Mouse (Mus musculus): ENCODE data around the gene Rnf115. TPM values are rescaled to one million over a fixed set of nuclear protein-coding genes. Genes with fewer than 3 reads are reported as not detected.
"Not testable (repeated sequence)": the region's sequence is repeated elsewhere in the genome, so short reads cannot be mapped to it uniquely, and the experiment has no call there.

Gene Rnf115
- total RNA-seq, 2 experiments from 2014 or later = 59.6 to 60.9 TPM

DNA sequence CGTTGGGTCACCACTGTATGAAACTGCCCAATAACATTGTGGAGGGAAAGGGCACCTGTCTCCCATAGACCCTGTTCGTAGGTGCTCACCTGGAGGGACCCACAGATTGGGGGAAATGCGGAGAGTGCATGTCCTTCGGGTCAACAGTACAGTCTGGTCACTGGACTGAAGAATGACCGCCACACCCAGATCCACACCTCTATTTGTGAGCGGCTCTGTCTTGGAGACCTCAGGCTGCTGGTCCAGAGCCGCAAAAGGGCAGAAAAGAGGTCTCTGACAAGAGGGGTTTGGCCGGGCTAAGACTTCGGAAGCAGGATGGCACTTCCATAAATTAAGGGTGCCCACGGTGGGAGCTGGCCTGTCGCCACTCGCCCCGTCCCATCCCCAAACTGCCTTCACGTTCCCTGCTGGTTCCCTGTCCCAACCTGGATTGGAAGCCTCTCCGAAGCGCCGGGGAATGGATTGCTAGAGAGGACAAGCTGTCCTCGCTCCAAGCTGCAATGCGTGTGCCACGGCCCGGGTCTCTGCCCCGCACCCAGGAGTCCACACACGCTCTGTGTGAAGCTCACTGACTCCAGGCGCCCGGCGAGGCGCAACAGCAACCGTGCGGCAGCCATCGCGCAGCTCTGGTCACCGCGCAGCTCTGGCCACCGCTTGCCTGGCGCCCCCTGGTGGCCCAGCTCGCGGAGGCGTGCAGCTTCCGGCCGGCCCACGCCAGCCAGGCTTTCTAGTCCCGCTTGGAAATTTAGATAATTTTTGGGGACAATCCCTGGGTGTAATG is 19.4 kb upstream of the Rnf115 start, which contains the start of gene Nudt17:
TSS of gene Nudt17 (minus strand) at position 660 of the 781 bp plus-strand sequence.
- peak; percentile 81 to 82 for DNase-seq (ENCODE audit: low spot score in 2 of 2)

DNA sequence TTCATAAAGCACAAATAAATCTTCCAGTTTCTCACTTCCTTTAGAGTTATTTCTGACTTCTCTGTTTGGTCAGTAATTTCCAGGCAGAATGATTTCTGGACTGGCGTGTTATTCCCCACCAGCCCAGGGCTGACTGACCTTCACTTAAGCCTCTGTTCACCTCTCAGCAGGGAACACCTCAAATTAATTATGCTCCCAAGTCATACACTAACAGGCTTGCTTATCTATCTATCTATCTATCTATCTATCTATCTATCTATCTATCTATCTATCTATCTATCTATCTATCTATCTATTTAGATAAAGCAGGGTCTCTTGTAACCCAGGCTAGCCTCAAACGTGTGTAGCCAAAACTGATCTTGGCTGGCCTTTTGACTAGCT is 18.8 kb upstream of the Rnf115 start:
- DNase-seq (ENCODE audit: low spot score in 2 of 2) = no peak

DNA sequence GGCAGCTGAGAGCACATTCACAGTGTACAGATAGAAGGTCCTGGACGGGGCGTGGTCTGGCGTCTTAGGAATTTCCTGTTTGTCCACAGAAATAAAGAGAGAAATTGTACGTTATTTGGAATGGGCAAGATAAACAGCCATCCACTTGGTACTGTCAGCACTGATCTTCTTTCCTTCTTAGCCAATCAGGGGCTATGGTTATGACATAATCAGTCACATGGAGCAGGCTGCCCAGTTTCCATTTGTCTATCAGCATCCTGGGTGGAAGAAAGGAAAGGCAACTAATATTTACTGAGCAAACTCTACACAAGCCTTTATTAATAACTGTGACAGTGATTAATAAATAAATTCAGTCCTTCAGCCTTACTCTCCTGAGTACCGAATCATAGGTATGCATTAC is 13.2 kb upstream of the Rnf115 start:
- no peak for DNase-seq (ENCODE audit: low spot score in 2 of 2)

DNA sequence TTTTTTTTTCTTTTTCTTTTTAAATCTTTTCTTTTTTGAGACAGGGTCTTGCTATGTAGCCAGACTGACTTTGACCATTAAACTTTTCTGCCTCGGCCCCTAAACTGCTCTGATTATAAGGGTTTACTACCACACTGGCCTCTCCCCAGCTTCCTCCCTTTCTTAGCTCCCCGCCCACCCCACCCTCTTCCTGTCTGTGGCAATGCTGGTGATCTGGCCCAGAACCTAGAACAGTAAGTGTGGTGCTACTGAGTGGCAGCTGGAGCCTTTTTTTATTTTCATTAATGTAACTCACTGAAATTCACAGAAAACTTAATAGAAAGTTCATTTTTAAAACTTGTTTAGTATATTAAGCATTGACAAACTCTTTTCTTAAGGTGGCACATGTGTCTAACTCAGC is 11.6 kb upstream of the Rnf115 start:
- no peak for DNase-seq (ENCODE audit: low spot score in 2 of 2)

DNA sequence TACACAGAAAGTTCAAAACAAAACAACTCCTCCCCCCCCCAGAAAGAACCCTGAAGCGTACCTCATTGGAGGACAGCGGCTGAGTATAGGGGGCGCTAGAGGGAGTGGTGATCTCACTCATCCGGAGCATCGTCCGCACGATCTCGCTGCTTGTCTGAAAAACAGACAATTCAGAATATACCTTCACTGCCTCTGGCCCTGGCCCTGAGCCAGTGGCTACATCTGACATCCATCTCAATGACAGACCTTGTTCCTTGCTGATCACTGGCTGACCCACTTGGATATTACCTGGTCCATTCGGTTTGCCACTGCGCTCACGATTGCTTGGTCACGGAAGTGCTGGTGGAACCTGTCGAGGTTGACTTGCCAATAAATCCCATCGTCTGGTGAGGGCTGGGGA is 8.3 kb upstream of the Rnf115 start:
- DNase-seq (ENCODE audit: low spot score in 2 of 2) = peak in 1 of 2 experiments; percentile 48

DNA sequence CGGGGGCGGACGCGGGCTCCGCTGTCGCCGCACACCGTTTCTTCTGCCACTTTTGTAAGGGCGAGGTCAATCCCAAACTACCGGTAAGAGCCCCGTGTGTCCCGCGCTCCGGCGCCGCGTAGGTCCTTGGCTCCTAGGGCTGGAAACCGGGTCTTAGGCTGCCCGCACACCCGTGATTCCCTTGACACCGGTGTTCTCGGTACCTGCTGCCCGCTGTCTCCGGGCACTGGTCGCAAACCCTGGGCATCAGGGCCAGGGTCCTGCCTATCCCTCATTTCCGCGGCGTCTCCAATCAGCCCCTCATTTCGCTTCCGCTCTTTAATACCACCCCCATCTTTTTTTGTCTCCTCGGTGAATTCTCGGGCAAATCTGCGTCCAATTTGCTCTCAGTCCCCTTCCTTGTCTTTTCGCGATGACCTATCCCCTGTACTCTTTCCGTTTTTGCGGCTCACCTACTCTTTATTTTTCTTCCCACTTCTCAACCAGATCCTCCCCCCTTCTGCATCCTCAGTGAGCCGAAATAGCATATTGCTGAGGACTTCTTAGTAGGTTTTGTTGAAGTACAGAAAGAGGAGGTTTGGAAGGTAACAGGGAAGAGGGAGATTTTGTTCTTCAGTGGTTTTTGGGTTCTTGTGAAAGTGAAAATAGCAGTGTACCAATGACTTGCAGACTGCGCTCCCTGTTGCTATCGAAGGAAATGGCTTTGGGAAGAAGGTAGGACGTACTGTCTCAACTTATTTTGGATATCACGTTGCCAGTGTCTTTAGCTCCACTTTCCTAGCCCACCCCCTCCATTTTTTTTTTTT is 567 bp downstream of the Rnf115 start:
- DNase-seq (ENCODE audit: low spot score in 2 of 2) = peak in 1 of 2 experiments; percentile 34

DNA sequence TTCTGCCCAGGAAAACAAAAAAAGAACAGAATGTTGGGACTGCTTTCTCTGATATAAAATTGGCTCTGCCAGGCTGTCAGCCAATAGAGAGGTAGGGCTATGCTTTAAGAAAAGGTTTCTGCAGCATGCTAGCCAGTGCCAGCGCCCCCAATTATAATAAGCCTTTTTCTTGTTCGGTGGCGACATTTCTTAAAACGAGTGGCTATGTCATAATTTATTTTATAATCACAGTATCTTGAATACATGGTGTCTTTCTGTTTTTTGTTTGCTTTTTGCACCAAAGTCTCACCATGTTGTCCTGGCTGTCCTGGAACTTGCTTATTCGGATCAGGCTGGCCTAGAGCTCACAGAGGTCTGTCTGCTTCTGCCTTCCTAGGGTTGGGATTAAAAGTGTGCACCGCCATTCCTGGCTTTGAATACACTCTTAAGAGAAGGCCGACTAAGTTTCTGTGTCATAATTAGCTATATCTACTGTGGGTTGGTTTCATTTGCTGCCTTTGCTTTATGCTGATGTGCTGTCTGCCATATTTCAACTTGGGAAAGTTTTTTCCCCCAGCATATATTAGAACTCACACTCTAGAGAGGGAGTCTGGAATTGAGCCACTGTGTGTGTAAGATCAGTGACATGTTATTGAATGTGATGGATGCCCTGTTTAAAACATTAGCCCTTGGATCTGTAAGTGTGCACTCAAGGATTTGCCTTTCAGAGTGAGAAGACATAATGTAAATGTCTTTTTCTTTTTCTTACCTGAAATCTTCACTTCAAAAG is 1.4 kb downstream of the Rnf115 start:
- DNase-seq (ENCODE audit: low spot score in 2 of 2) = no peak

DNA sequence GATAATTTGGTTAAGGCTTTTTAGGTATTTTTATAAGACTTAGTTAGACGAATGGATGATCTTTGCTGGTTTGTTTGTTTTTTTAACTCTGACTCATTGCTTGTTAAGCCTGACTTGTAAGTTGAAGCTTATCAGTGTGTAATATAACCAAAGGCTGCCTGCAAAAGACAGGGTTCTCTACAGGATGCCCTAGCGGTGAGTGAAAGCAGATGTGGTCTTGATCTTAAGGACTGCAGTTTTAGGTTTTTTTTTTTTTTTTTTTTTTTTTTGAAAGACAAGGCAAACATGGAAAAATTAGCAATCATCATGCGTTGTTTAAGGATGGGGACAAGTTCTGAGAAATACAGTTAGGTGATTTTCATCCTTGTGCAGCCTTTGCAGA is 1.9 kb downstream of the Rnf115 start:
- DNase-seq (ENCODE audit: low spot score in 2 of 2) = no peak

DNA sequence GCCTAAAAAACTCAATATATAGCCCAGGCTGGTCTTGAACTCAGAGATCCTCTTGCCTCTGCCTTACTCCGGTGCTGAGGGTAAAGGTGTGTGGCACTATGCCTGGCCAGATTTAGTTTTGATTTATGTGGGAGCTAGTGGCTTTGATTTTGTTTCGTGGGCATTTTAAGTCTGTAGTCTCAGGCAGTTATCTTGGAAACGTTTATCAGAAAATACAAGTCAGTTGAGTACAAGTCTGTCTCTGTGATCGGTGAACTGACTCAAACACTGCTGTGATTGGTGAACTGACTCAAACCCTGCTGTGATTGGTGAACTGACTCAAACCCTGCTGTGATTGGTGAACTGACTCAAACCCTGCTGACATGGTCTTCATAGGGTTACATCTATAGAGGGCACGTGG is 3.3 kb downstream of the Rnf115 start:
- DNase-seq (ENCODE audit: low spot score in 2 of 2) = no peak

DNA sequence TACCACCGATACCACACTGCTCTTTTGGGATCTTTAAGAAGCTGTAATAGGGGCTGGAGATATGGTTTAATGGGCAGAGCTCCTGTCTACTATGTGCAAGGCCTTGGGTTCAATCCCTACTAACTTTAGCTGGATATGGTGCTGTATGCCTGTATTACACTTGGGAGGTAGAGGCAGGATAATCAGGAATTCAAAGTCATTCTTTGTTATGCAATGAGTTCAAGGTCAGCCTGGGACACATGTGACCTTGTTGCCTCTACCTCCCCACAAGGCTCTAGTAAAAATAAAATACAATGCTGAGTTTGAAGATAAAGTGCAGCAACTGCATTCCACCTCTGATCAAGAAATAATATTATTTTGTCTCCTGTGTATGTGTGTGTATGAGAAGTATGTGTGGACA is 6.5 kb downstream of the Rnf115 start:
- no peak for DNase-seq (ENCODE audit: low spot score in 2 of 2)

DNA sequence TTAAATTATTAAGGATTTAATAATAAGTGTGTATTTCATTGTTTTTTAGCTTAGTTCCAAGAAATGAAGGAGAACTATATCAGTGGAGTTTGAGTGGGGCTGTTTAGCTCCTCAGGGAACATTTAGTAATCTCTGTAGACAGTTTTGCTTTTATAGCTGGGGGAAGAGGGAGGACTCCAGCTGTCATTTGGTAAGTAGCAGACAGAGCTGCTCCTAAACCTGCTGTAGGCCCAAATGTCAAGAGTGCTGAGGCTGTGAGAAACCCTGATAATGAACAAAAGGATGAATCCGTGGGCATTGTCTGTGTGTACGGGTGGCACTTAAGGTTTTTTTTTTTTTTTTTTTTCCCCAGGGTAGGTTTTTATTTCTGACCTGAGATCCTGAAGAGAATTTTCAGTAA is 7.7 kb downstream of the Rnf115 start:
- DNase-seq (ENCODE audit: low spot score in 2 of 2) = peak in 1 of 2 experiments; percentile 43

DNA sequence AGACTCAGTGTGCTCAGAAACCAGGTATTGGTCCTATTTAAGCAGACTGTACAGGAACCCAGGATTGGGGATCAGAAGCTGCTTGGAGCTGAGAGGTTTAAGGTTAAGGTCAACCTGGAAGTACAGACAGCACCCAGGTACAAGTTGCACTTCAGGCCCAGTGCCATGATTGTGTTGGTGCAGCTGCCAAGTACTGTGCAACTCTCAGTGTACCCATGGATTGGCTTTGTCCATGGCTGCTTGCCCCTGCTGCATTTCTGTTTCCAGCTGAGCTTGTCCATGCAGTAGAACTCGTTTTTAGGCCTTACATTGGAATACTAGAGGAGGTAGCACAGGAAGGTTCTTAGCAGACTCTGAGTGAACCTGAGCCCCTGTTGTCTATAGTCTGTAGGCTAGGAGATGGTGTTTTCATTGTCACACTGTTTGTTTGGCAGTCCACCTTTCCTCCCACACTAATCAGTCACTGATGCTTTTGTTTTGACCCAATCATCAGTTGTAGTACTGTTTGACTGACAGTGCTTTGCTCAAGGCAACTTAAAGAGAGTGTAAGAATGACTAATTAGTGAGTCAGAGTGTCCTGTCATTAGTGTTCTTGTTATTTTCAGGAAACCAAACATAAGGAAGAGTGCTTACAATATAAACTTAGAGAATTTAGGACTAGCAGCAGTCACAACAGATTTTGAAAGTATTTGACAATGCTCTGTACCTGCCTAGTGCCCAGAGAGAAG is 9.7 kb downstream of the Rnf115 start:
- DNase-seq (ENCODE audit: low spot score in 2 of 2) = no peak

DNA sequence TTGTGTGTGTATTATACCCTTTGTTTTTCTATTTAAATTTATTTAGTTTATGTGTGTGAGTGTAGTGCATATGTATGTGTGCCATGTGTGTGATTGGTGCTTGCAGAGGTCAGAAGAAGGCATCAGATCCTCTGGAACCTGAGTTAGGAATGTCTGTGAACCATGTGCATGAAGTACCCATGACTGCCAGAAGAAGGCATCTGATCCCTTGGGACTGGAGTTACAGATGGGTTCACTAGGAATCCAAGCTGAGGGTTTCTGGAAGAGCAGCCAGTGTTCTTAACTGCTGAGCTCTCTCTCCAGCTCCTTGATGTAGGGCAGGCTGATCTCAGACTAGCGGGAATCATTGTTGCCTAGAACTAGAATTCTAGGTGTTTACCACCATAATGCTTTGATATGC is 10.5 kb downstream of the Rnf115 start:
- DNase-seq (ENCODE audit: low spot score in 2 of 2) = no peak

DNA sequence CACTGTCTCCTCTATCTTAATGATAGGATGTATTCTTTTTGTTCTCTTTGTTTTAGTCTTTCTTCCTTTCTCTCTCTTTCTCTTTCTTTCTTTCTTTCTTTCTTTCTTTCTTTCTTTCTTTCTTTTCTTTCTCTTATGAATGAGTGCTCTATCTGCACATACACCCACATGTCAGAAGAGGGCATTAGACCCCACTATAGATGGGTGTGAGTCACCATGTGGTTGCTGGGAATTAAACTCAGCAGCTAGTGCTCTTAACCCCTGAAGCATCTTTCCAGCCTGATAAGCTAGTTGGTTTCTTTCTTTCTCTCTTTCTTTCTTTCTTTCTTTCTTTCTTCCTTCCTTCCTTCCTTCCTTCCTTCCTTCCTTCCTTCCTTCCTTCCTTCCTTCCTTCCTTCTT is 12.8 kb downstream of the Rnf115 start:
- not testable (repeated sequence) for DNase-seq (ENCODE audit: low spot score in 2 of 2)

DNA sequence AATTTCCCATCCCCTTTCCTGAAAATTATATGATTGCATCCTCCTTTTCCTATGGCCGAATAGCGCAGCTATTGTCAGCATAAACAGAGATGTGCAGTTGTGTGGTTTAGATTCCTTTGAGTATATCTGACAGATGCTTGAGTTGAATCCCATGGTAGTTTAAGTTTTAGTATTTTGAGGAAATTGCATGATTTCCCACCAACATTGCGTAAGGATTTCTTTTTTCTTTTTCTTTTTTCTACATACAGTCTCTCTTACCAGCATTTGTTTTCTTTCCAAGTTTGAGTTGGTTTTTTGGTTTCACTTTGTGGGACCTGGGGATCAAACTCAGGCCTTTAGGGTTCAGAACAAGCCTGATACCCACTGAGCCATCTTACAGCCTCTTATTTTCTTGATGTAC is 16.9 kb downstream of the Rnf115 start:
- DNase-seq (ENCODE audit: low spot score in 2 of 2) = no peak

DNA sequence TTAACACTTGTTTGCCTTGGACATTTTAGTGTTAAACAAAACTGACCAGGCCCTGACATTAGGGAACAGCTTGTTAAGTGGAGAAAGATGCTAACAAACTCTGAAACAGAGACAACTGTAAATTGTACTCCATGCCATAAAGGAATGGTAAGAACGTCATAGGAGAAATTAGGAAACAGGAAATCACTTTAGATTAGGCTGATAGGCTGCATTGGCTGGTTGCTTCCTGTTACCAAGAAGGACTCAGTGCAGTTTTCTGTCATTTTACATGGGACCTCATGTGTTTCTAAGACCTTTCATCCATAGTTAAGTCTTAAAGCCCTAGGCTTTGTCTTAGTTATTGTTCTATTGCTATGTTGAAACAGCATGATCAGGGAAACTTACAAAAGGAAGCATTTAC is 19.4 kb downstream of the Rnf115 start:
- no peak for DNase-seq (ENCODE audit: low spot score in 2 of 2)

DNA sequence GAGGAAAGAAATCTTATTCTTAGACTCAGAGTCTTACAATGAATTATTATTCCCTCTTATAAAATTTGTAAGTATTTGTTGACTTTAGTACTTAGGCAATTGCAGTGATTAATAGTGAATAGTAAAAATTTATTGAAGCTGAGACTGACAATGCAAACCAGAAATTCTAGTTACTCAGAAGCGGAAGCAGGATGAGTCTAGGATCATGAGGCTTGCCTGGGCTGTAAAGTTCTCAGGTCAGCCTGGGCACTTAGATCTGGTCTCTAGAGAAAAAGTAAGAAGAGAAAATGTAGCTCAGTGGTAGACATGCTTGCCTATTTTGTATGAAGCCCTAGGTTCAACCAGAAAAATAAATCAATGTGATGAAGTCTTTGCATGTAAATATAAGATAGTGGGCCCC is 28.5 kb downstream of the Rnf115 start:
- DNase-seq (ENCODE audit: low spot score in 2 of 2) = no peak

DNA sequence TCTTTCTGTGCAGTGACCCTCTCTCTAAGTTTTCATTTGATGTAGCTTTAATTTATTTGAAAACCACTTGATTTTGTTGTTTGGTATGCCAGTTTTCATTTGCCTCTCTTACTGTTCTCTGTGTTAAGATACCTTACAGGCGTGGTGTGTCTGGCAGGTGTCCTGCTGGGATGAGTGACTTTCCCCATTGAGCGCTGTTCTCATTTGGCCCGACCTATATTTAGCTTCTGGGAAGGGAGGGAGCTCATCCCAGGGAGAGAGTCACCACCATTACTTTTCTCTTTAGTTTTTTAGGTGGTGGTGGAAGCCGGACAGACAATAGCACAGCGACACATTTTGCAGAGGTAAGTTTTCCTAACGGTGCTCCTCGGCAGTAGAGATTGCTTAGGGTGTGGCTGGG is 30.2 kb downstream of the Rnf115 start:
- DNase-seq (ENCODE audit: low spot score in 2 of 2) = no peak

DNA sequence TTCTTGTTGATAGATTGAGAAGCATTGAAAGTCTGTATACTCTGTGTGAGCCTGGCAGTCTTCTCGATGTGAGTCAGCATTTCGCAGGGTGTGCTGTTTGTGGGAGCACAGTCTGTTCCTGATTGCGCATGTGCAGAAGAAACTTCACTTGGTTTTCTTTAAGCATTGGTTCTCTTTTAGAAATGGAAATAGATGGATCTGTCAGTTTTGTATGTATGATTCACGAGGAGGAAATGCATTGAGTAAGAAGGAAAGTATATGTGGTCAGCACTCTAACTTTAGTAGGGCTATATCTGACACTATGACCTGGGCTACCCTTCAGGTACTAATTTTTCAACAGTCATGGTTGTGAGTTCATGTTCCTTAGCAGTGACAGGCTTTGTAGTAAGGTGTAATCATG is 32.2 kb downstream of the Rnf115 start:
- DNase-seq (ENCODE audit: low spot score in 2 of 2) = no peak

DNA sequence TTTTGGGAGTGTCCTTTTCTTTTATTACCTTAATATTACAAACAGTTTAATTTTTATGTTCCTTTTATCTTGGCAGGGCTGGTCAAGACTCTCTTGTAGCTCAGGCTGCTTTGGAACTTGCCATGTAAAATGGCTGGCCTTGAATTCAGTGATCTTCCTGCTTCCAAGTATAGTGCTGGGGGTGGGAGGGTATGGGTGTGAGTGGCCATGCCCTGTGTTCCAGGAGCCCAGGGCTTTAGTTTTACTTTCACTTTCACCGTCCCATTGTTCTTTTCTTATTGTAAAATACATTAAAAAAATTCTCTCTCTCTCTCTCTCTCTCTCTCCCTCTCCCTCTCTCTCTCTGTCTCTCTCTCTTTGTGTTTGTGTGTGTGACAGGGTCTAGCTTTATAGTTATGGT is 37.1 kb downstream of the Rnf115 start:
- no peak for DNase-seq (ENCODE audit: low spot score in 2 of 2)

DNA sequence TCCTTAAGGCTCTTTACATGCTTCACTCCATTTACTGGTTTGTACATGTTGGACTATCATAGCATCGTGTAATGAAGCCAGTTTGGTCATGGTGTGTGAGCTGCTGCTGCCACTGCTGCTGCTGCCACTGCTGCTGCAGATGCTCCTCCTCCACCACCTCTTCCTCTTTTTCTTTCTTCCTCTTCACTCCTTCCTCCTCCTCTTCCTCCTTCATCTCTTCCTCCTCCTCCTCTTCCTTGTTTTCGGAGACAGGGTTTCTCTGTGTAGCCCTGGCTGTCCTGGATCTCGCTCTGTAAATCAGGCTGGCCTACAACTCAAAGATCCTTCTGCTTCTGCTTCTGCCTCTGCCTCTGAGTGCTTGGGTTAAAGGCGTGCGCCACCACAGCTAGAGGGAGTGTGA is 42.5 kb downstream of the Rnf115 start:
- DNase-seq (ENCODE audit: low spot score in 2 of 2) = no peak

All from layer of hippocampus, postnatal 14 days (tissue).